Mouse (Mus musculus) G1E (cell line): ENCODE results near the gene Cym. TPM values are rescaled to one million over a fixed set of nuclear protein-coding genes. Genes with fewer than 3 reads are reported as not detected.

ENCODE experiments used
- ATAC-seq: 2 replicates; pipeline ENCODE4 v1.8.0; 2016; ENCODE audit warnings: mild to moderate bottlenecking; ENCODE audit not compliant: insufficient number of reproducible peaks, poor library complexity, low FRiP score, severe bottlenecking; ENCODE audit errors: extremely low read depth
- DNase-seq: peaks from one replicate; pipeline ENCODE4 v3.0.0; 2012; ENCODE audit warnings: low spot score
- H3K27me3 ChIP-seq: 2 replicates; pipeline ENCODE4 v1.6.1; 2012; ENCODE audit warnings: mild to moderate bottlenecking, low read length, inconsistent platforms; ENCODE audit not compliant: insufficient read depth
- H3K36me3 ChIP-seq: replicated peaks from 2 replicates; pipeline ENCODE3; 2012; ENCODE audit warnings: mild to moderate bottlenecking, inconsistent platforms
- H3K4me1 ChIP-seq: 2 replicates; pipeline ENCODE4 v1.6.1; 2012; ENCODE audit warnings: low read depth, low read length, inconsistent platforms, mixed read lengths; ENCODE audit not compliant: insufficient read depth
- H3K4me3 ChIP-seq: 2 replicates; pipeline ENCODE4 v1.5.1; 2012; ENCODE audit warnings: low read depth, mild to moderate bottlenecking, inconsistent platforms, low read length, moderate library complexity, mixed read lengths
- H3K9me3 ChIP-seq: replicated peaks from 2 replicates; pipeline ENCODE4 v1.6.1; 2012; ENCODE audit warnings: inconsistent platforms
- CTCF ChIP-seq: IDR thresholded peaks from 2 replicates; pipeline ENCODE4 v1.5.1; 2012; ENCODE audit warnings: low read depth, low read length, inconsistent platforms, mixed read lengths
- GATA1 ChIP-seq: IDR thresholded peaks from 2 replicates; pipeline ENCODE4 v1.6.1; 2012; ENCODE audit warnings: borderline replicate concordance, low read length, inconsistent platforms, mixed read lengths
- GATA2 ChIP-seq: IDR thresholded peaks from 2 replicates; pipeline ENCODE4 v1.6.1; 2012; ENCODE audit warnings: low read depth, low read length, inconsistent platforms, borderline replicate concordance
- POLR2AphosphoS5 ChIP-seq: IDR thresholded peaks from 2 replicates; pipeline ENCODE4 v1.6.1; 2012; ENCODE audit warnings: low read depth, low read length, inconsistent platforms; ENCODE audit not compliant: insufficient replicate concordance
- TAL1 ChIP-seq: conservative IDR thresholded peaks from 2 replicates; pipeline ENCODE4 v1.6.1; 2012; ENCODE audit warnings: low read depth, low read length, inconsistent platforms, mixed read lengths
- polyA plus RNA-seq: library from polyadenylated mRNA; stranded (reverse); fragments of >175 nt; gene quantifications from 2 replicates; pipeline ENCODE4 v1.2.3, GENCODE M21; 2012
- total RNA-seq, 2 experiments: library from RNA; stranded (forward) in 1 of 2; stranded (reverse) in 1 of 2; fragments of 200-1000 nt in 1 of 2; fragments of >200 nt in 1 of 2; fragmentation: Nextera tagmentation in 1 of 2; gene quantifications; 2 replicates each; pipeline ENCODE4 v1.2.3; 2014 to 2017

Gene Cym
- total RNA-seq (2014; fragmentation: Nextera tagmentation) (not detected in 2 replicates), total RNA-seq (2017) (not detected in 2 replicates), polyA plus RNA-seq (not detected in 2 replicates)

DNA sequence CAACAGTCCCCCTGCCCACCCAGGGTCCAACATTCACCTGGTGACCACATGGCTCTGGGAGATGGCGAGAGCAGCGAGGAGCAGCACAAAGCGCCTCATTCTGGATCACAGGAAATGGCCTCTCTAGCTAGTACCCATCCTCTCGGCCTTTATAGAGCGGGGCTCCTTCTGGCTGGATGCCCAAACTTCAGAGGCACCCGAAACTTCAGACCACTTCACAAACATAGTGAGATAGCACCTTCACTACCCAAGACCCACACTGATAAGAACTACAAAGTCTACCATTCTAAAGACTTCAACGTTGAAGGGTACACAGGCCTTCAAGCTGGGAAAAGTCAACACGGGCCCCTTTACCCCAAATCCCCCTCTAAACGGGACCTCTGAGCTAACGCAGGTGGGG is at the start of gene Cym:
Gene Cym, minus strand, starts transcription at position 125 of the 400 bp plus-strand sequence.
- DNase-seq: no peak
- no peaks in the 10 kb centered on the region for H3K36me3 ChIP-seq
- peaks cover 25% of the 10 kb centered on the region for H3K27me3 ChIP-seq
- H3K9me3 ChIP-seq: peaks cover 4% of the 10 kb centered on the region
- no peaks in the 10 kb centered on the region for H3K4me1 ChIP-seq
- H3K4me3 ChIP-seq: no peak within 1 kb of the TSS
- no peak for ATAC-seq
- TF ChIP-seq TAL1: no peak
- no peak for TF ChIP-seq GATA2
- TF ChIP-seq POLR2AphosphoS5: no peak
- TF ChIP-seq GATA1: no peak
- TF ChIP-seq CTCF: no peak

DNA sequence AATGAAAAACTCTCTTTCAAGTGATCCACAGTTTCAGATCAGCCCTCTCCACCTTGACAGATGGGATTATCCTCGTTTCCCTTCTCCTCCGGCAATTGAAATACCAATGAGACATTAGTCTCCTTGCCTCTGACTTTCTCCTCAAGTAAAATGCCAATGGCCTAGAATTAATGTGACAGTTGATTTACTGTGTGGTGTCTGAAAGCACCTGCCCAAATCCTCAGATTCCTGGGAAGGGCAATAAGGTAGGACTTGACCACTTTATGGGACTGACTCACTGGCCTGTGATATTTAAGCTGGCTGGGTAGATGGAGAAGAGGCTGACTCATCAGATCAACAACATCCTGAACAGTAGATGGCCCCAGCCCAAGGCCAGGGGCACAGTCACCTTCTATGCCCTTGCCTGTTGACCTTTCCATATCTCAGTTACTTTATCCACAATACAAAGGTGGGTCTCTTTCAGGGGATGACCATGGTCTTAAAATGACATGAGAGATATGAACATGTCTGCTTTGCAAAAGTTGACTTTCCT is 45.3 kb upstream of the Cym start:
- H3K4me1 ChIP-seq: no peaks in the 10 kb centered on the region
- no peaks in the 10 kb centered on the region for H3K36me3 ChIP-seq
- H3K27me3 ChIP-seq: peaks cover 36% of the 10 kb centered on the region
- ATAC-seq (no peak), DNase-seq (no peak)
- TF ChIP-seq TAL1 (no peak), GATA2 (no peak), GATA1 (no peak), POLR2AphosphoS5 (no peak), CTCF (no peak)
- H3K4me3 ChIP-seq: no peak overlapping the region
- no peaks in the 10 kb centered on the region for H3K9me3 ChIP-seq

DNA sequence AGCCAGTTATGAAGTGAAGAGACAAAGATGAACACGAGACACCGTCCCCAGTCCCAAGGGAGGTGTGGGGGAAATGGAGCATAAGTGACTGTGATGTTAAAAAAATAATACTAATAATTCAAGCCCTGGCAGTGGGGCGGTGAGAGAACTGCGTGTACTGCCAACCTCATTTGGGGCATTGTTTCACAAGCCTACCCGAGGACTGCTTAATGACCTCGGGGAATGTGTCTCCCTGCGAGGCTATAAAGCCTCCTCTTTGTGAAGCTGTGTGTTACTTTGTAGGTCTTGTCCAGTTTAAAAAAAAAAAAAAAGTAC is 40.3 kb upstream of the Cym start:
- H3K9me3 ChIP-seq: no peaks in the 10 kb centered on the region
- no peak for TF ChIP-seq CTCF
- no peak for TF ChIP-seq TAL1
- TF ChIP-seq GATA2: no peak
- no peak for TF ChIP-seq POLR2AphosphoS5
- no peaks in the 10 kb centered on the region for H3K36me3 ChIP-seq
- no peak overlapping the region for H3K4me3 ChIP-seq
- H3K27me3 ChIP-seq: peaks cover 28% of the 10 kb centered on the region
- no peak for DNase-seq
- ATAC-seq: no peak
- no peaks in the 10 kb centered on the region for H3K4me1 ChIP-seq

DNA sequence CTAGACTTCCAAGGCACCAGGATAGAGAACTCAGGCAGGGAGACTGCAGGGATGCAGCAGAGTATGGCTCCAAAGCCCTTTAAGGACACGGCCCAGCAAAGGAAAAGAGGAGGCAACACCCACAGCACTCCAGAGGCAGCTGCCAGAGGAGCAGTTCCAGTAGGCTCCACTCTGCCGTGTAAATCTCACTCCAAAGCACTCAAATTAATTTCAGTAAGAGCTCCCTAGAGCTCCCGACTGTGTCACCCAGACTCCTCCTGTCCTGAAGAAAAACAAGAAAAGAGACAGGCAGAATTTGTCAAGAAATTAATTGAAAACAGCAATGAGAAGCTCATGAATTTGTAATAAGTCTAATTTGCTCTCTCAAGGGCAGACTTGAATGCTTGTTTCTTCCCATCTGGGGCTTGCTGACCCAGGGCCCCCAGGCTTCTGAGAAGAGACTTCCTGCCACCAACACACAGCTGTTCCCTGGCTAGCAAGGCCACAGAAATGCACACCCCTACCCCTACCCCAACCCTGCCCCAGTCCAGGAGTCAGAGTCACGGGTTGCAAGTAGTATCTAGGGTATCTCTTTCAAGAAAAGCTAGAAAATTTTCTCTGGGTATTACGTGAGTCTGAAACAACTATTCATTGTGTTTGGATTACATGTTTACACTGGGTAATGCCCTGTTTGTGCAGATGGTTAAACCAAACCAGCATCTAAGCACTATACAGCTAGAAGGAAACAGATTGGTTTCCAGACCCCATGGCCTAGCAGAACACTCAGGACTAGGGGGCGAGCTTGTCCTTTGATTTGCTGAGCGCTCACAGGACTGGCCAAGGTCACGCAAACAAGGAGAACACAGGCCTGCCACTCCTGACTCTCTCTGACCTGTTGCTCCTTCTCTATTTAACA is 39.7 kb upstream of the Cym start:
- Histone ChIP-seq H3K4me1 (no peaks in the 10 kb centered on the region), H3K9me3 (no peaks in the 10 kb centered on the region), H3K27me3 (peaks cover 26% of the 10 kb centered on the region), H3K36me3 (no peaks in the 10 kb centered on the region), H3K4me3 (no peak overlapping the region)
- TF ChIP-seq CTCF (no peak), GATA1 (no peak), TAL1 (no peak)
- DNase-seq: no peak
- no peak for ATAC-seq

DNA sequence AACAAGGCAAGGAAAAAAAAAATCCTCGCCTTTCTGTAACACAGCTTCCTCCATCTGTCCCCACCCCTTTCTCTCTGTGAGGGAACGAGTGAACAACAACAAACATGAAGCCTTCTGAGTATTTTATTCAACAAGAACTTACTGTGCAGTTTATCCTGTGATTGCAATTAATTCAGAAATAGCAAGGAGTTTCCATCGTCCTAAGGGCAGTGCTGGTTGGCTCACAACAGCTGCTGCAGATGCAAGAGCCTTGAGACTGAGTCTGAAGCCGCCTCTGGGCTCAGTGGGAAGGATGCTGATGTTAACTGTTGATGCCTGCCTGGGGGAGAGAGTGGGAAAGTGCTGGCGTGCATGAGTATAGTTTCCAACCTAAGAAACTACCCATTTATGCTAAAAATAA is 36.4 kb upstream of the Cym start:
- no peaks in the 10 kb centered on the region for H3K36me3 ChIP-seq
- peaks cover 21% of the 10 kb centered on the region for H3K27me3 ChIP-seq
- no peaks in the 10 kb centered on the region for H3K4me1 ChIP-seq
- no peaks in the 10 kb centered on the region for H3K9me3 ChIP-seq
- no peak for ATAC-seq
- TF ChIP-seq POLR2AphosphoS5 (no peak), CTCF (no peak), GATA2 (no peak), GATA1 (no peak), TAL1 (no peak)
- H3K4me3 ChIP-seq: no peak overlapping the region
- DNase-seq: no peak

DNA sequence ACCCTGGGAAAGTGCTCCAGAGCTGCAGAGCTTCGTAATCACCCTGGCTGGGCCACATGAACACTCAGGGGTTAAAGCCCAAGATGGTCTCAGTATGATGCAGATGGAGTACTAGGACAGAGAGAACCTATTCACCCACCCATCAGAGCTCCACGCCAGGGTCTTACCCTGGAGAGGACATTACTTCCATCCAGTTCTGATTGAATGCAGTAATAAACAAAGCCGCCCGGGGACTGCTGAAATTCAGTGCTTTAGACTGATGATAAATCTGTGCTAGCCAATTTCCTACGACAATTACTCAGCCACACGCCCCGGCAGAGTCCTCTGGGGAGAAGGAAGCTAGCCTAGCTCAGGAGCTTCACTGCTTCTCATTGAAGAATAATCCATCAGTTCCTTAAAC is 35.2 kb upstream of the Cym start:
- ATAC-seq: no peak
- H3K4me1 ChIP-seq: no peaks in the 10 kb centered on the region
- TF ChIP-seq GATA2: no peak
- TF ChIP-seq CTCF: no peak
- TF ChIP-seq POLR2AphosphoS5: no peak
- no peak for TF ChIP-seq GATA1
- no peak for TF ChIP-seq TAL1

DNA sequence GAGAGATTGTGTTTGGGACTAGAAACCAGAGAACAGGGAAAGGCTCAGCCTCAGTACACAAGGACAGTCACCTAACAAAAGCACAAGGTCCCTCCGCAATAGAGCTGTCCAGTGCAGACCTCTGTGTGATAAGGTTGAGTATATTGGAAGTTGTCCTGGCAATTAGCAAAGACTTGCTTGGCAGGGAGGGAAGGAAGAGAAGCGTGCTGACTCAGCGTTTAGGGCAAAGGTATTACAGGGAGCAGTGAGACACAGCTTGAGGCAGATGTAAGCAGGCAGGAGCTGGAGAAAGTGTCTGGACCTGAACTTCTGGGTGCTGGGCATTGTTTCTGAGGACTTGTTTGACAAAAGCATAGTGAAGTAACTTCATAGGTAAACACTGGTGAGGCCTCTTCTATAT is 34.5 kb upstream of the Cym start:
- no peak for TF ChIP-seq CTCF
- no peak for TF ChIP-seq GATA1
- TF ChIP-seq GATA2: no peak
- no peak for TF ChIP-seq TAL1
- TF ChIP-seq POLR2AphosphoS5: no peak
- H3K4me1 ChIP-seq: no peaks in the 10 kb centered on the region
- no peaks in the 10 kb centered on the region for H3K9me3 ChIP-seq
- H3K27me3 ChIP-seq: peaks cover 21% of the 10 kb centered on the region
- no peaks in the 10 kb centered on the region for H3K36me3 ChIP-seq
- H3K4me3 ChIP-seq: no peak overlapping the region
- ATAC-seq: no peak
- DNase-seq: no peak

More for the DNA sequence above, 35.2 kb upstream of the Cym start:
- H3K4me3 ChIP-seq: no peak overlapping the region
- no peak for DNase-seq
- no peaks in the 10 kb centered on the region for H3K9me3 ChIP-seq
- H3K27me3 ChIP-seq: peaks cover 22% of the 10 kb centered on the region
- no peaks in the 10 kb centered on the region for H3K36me3 ChIP-seq
